Mouse (Mus musculus) embryonic stem cell, embryonic (primary cell): ENCODE data around the gene Dll3.

Experiments used
- CTCF ChIA-PET, 4 experiments: fragments of 300-600 bp in 2 of 4; fragments of 350-600 bp in 2 of 4; sonication (Branson Sonifier 250); formaldehyde crosslinking; loops; one replicate each; lab custom pipeline; 2022; ENCODE audit warnings: inconsistent platforms in 2 of 4; lab: Charles Lee
- POLR2A ChIA-PET, 4 experiments: fragments of 300-600 bp in 2 of 4; fragments of 350-600 bp in 2 of 4; sonication (Branson Sonifier 250); formaldehyde crosslinking; loops; one replicate each; lab custom pipeline; 2022; ENCODE audit warnings: antibody characterized with exemption in 4 of 4, inconsistent platforms in 1 of 4; lab: Charles Lee

Gene Dll3

GRCm38 (mm10) chr7:28301616-28302433, at the start of gene Dll3:
Gene Dll3 (minus strand): TSS chr7:28302238.
- ChIA-PET CTCF (interaction anchor here in 3 of 4 experiments (0.6 to 3.4 kb wide), 16 partner anchors 11 to 409 kb away, joined by 3 to 17 read pairs (median 3); partner anchors contain the start of genes Selenov (in 2 of the 3), Eid2 (in 1 of the 3) and Supt5 (in 1 of the 3)), POLR2A (interaction anchor here in 3 of 4 experiments (0.6 to 5.1 kb wide), 39 partner anchors 9 to 944 kb away, joined by 3 to 29 read pairs (median 4); partner anchors contain the start of genes Rps16 (in 3 of the 3), Supt5 (in 3 of the 3), Eid2 (in 2 of the 3) and Med29 (in 2 of the 3))

- ChIA-PET POLR2A (interaction anchor here (0.5 to 50.6 kb wide), 68 partner anchors 8 to 844 kb away, joined by 3 to 1116 read pairs (median 8); partner anchors contain the start of genes Supt5 (in 4 of the 4), Med29 (in 3 of the 4), Paf1 (in 3 of the 4) and Selenov (in 3 of the 4)), CTCF (interaction anchor here in 1 of 4 experiments (1.0 to 3.7 kb wide), 4 partner anchors 13 to 176 kb away, joined by 3 to 29 read pairs (median 4); partner anchors contain the start of gene Supt5)
These were observed 49.7 kb upstream of the Dll3 start for GRCm38 (mm10) chr7:28351676-28352191.

GRCm38 (mm10) chr7:28350155-28350883, 48.3 kb upstream of the Dll3 start, which contains the start of gene Rps16:
Gene Rps16 (plus strand): TSS chr7:28350652.
- POLR2A ChIA-PET = interaction anchor here (0.5 to 50.6 kb wide), 160 partner anchors 8 to 1254 kb away, joined by 3 to 1116 read pairs (median 4); partner anchors contain the start of genes Supt5 (in 4 of the 4), Dll3 (in 3 of the 4), Dyrk1b (in 3 of the 4) and Eid2 (in 3 of the 4)
- CTCF ChIA-PET = interaction anchor here in 3 of 4 experiments (0.6 to 3.7 kb wide), 18 partner anchors 8 to 1124 kb away, joined by 3 to 29 read pairs (median 4); partner anchors contain the start of genes Med29 (in 1 of the 3), Paf1 (in 1 of the 3), Plekhg2 (in 1 of the 3) and Selenov (in 1 of the 3)

- ChIA-PET POLR2A (interaction anchor here in 3 of 4 experiments (0.9 to 50.6 kb wide), 13 partner anchors 6 to 71 kb away, joined by 3 to 1116 read pairs (median 36); partner anchors contain the start of genes Supt5 (in 3 of the 3), Dll3 (in 1 of the 3), Eid2b (in 1 of the 3) and Med29 (in 1 of the 3)), CTCF (interaction anchor here in 2 of 4 experiments (1.5 to 3.7 kb wide), 2 partner anchors 10 kb away, joined by 3 to 29 read pairs; partner anchors contain the start of gene Supt5 (in 2 of the 2))
These were observed 46.6 kb upstream of the Dll3 start for GRCm38 (mm10) chr7:28348601-28349000.

- CTCF ChIA-PET = interaction anchor here in 2 of 4 experiments (0.6 to 0.7 kb wide), 2 partner anchors 9 to 178 kb away, joined by 3 to 4 read pairs; partner anchors contain the start of gene Fbl (in 1 of the 2)
- POLR2A ChIA-PET = interaction anchor here in 3 of 4 experiments (0.6 to 50.6 kb wide), 8 partner anchors 6 to 523 kb away, joined by 3 to 1116 read pairs (median 292); partner anchors contain the start of genes Supt5 (in 2 of the 3), Med29 (in 1 of the 3), Paf1 (in 1 of the 3) and Plekhg2 (in 1 of the 3)
These were observed 45.7 kb upstream of the Dll3 start for GRCm38 (mm10) chr7:28347746-28348145.

- ChIA-PET POLR2A (interaction anchor here in 3 of 4 experiments (0.5 to 50.6 kb wide), 21 partner anchors 9 to 858 kb away, joined by 3 to 1116 read pairs (median 4); partner anchors contain the start of genes Med29 (in 3 of the 3), Paf1 (in 3 of the 3), Dll3 (in 2 of the 3) and Zfp36 (in 2 of the 3)), CTCF (interaction anchor here (0.6 to 2.4 kb wide), 43 partner anchors 8 to 1089 kb away, joined by 3 to 22 read pairs (median 4); partner anchors contain the start of genes Dll3 (in 2 of the 4), Selenov (in 2 of the 4), Eid2 (in 1 of the 4) and Eid2b (in 1 of the 4))
These were observed 42.6 kb upstream of the Dll3 start for GRCm38 (mm10) chr7:28344637-28345036.

GRCm38 (mm10) chr7:28341381-28341780, 39.3 kb upstream of the Dll3 start:
- ChIA-PET POLR2A (interaction anchor here (0.6 to 50.6 kb wide), 16 partner anchors 9 to 1749 kb away, joined by 3 to 1116 read pairs (median 4); partner anchors contain the start of genes Rps16 (in 4 of the 4), Med29 (in 2 of the 4), Paf1 (in 2 of the 4) and Zfp36 (in 2 of the 4)), CTCF (interaction anchor here in 1 of 4 experiments (1.4 kb wide), 1 partner anchor 9 kb away, joined by 6 read pairs; the partner anchor contains the start of gene Rps16)

GRCm38 (mm10) chr7:28339213-28339917, 37.3 kb upstream of the Dll3 start:
- ChIA-PET CTCF (interaction anchor here (0.5 to 3.1 kb wide), 27 partner anchors 8 to 259 kb away, joined by 3 to 29 read pairs (median 4); partner anchors contain the start of genes Selenov (in 2 of the 4), Dll3 (in 1 of the 4), Gmfg (in 1 of the 4) and Med29 (in 1 of the 4)), POLR2A (interaction anchor here (0.5 to 50.6 kb wide), 85 partner anchors 8 to 1161 kb away, joined by 3 to 1116 read pairs (median 5); partner anchors contain the start of genes Rps16 (in 4 of the 4), Dll3 (in 3 of the 4), Med29 (in 3 of the 4) and Paf1 (in 3 of the 4))

- ChIA-PET POLR2A (interaction anchor here (0.6 to 50.6 kb wide), 82 partner anchors 8 to 1160 kb away, joined by 3 to 1116 read pairs (median 5); partner anchors contain the start of genes Rps16 (in 4 of the 4), Dll3 (in 3 of the 4), Med29 (in 3 of the 4) and Paf1 (in 3 of the 4)), CTCF (interaction anchor here in 3 of 4 experiments (0.6 to 3.1 kb wide), 18 partner anchors 8 to 260 kb away, joined by 3 to 29 read pairs (median 3); partner anchors contain the start of genes Dll3 (in 1 of the 3), Med29 (in 1 of the 3), Paf1 (in 1 of the 3) and Pak4 (in 1 of the 3))
These were observed 36.3 kb upstream of the Dll3 start, which contains the start of gene Supt5 for GRCm38 (mm10) chr7:28338108-28338998. Gene Supt5 (minus strand): TSS chr7:28338746.

GRCm38 (mm10) chr7:28335471-28335870, 33.4 kb upstream of the Dll3 start:
- CTCF ChIA-PET = interaction anchor here in 1 of 4 experiments (0.9 to 1.5 kb wide), 2 partner anchors 9 kb away, joined by 3 to 4 read pairs; no protein-coding TSS in a partner anchor
- POLR2A ChIA-PET = interaction anchor here in 3 of 4 experiments (0.9 to 50.6 kb wide), 11 partner anchors 10 to 57 kb away, joined by 3 to 1116 read pairs (median 6); partner anchors contain the start of genes Rps16 (in 3 of the 3), Med29 (in 2 of the 3), Paf1 (in 2 of the 3) and Plekhg2 (in 1 of the 3)

GRCm38 (mm10) chr7:28334534-28334933, 32.5 kb upstream of the Dll3 start:
- POLR2A ChIA-PET = interaction anchor here in 3 of 4 experiments (0.5 to 50.6 kb wide), 14 partner anchors 9 to 1145 kb away, joined by 3 to 1116 read pairs (median 6); partner anchors contain the start of genes Rps16 (in 3 of the 3), Dll3 (in 1 of the 3), Med29 (in 1 of the 3) and Paf1 (in 1 of the 3)

GRCm38 (mm10) chr7:28328260-28328659, 26.2 kb upstream of the Dll3 start:
- ChIA-PET POLR2A (interaction anchor here in 3 of 4 experiments (0.7 to 50.6 kb wide), 10 partner anchors 10 to 404 kb away, joined by 3 to 1116 read pairs (median 7); partner anchors contain the start of genes Rps16 (in 2 of the 3), Supt5 (in 2 of the 3), Med29 (in 1 of the 3) and Paf1 (in 1 of the 3)), CTCF (no interaction called here)

More at GRCm38 (mm10) chr7:28334534-28334933, 32.5 kb upstream of the Dll3 start:
- CTCF ChIA-PET = interaction anchor here in 1 of 4 experiments (0.6 to 1.5 kb wide), 2 partner anchors 10 to 66 kb away, joined by 3 to 4 read pairs; no protein-coding TSS in a partner anchor

GRCm38 (mm10) chr7:28326457-28326856, 24.4 kb upstream of the Dll3 start:
- POLR2A ChIA-PET = interaction anchor here (0.6 to 50.6 kb wide), 17 partner anchors 10 to 153 kb away, joined by 3 to 1116 read pairs (median 6); partner anchors contain the start of genes Rps16 (in 4 of the 4), Supt5 (in 4 of the 4), Med29 (in 1 of the 4) and Paf1 (in 1 of the 4)
- CTCF ChIA-PET = interaction anchor here (0.5 to 2.3 kb wide), 19 partner anchors 9 to 90 kb away, joined by 3 to 15 read pairs (median 3); partner anchors contain the start of genes Selenov (in 2 of the 4), Supt5 (in 2 of the 4) and Dll3 (in 1 of the 4)
